Mouse (Mus musculus) hindbrain, embryonic 14.5 days (tissue): Measurements from ENCODE around the gene Gm4131. TPM values are rescaled to one million over a fixed set of nuclear protein-coding genes. Genes with fewer than 3 reads are reported as not detected.

Source experiments
- ATAC-seq: fragments of 200-750 bp; cut with Nextera tagmentation; 2 replicates; pipeline ENCODE4 v1.8.0; 2017; ENCODE audit warnings: moderate number of reproducible peaks, mild to moderate bottlenecking, moderate TSS enrichment, moderate library complexity; ENCODE audit not compliant: low FRiP score
- DNase-seq: peaks from one replicate; pipeline ENCODE4 v3.0.0-alpha.2; 2015; ENCODE audit warnings: low spot score
- H3K27ac ChIP-seq: fragments of 300-500 bp; sonication (generic); 2 replicates; pipeline ENCODE4 v1.5.1; 2014; ENCODE audit warnings: mild to moderate bottlenecking, moderate library complexity
- H3K27me3 ChIP-seq: fragments of 300-500 bp; sonication (generic); 2 replicates; pipeline ENCODE4 v1.6.1; 2014; ENCODE audit warnings: mild to moderate bottlenecking, low read length, mixed read lengths; ENCODE audit not compliant: control insufficient read depth, insufficient read depth
- H3K36me3 ChIP-seq: fragments of 300-500 bp; sonication (generic); replicated peaks from 2 replicates; pipeline ENCODE4 v1.6.1; 2014; ENCODE audit not compliant: control insufficient read depth, insufficient read depth
- H3K4me1 ChIP-seq: fragments of 300-500 bp; sonication (generic); replicated peaks from 2 replicates; pipeline ENCODE4 v1.6.1; 2014; ENCODE audit warnings: antibody characterized with exemption, low read length, mixed read lengths; ENCODE audit not compliant: control insufficient read depth, insufficient read depth
- H3K4me2 ChIP-seq: fragments of 300-500 bp; sonication (generic); replicated peaks from 2 replicates; pipeline ENCODE4 v1.6.1; 2014; ENCODE audit warnings: mild to moderate bottlenecking, moderate library complexity
- H3K4me3 ChIP-seq: fragments of 300-500 bp; sonication (generic); replicated peaks from 2 replicates; pipeline ENCODE4 v1.5.1; 2014; ENCODE audit warnings: mild to moderate bottlenecking, low read length
- H3K9ac ChIP-seq: fragments of 300-500 bp; sonication (generic); 2 replicates; pipeline ENCODE4 v1.6.1; 2014
- H3K9me3 ChIP-seq: fragments of 300-500 bp; sonication (generic); 2 replicates; pipeline ENCODE4 v1.6.1; 2016; ENCODE audit warnings: low read length; ENCODE audit not compliant: control insufficient read depth
- WGBS: fragments of 180-500 bp; shearing (Covaris S2); extraction: QIAGEN DNeasy Blood & Tissue Kit; methylation state at CpG from one replicate; pipeline ENCODE4 v1.1.7; 2014; 5-methylcytosine and 5-hydroxymethylcytosine counted together
- polyA plus RNA-seq: library from polyadenylated mRNA; unstranded; fragments of >200 nt; fragmentation: Nextera tagmentation; extraction: Ambion mirVana; gene quantifications from 2 replicates; pipeline ENCODE4 v1.2.1, GENCODE M21; 2014

Gene Gm4131
- polyA plus RNA-seq, 1 experiment from 2014 or later, result 0.17 TPM

DNA sequence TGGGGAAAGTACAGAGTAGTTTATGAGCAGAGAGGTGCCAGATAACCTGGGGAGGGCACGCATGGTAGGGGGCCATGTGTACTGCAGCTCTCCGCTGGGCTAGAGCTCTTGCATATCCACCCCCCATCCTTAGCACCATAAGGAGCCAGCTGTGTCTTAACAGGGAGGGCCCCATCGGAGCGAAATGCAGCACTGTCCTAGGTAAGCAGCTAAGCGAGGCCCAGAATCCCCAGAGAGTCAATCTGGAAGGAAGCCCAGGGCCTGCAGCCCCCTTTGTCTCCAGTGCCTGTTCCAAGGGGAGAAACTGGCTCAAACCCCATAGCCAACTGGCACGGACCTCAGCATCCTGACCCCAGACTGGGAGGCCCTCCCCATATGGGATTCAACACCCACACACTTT is 87.3 kb downstream of the Gm4131 start:
- Histone ChIP-seq H3K9me3 (no peaks in the 10 kb centered on the region), H3K4me3 (no peak overlapping the region), H3K27me3 (no peaks in the 10 kb centered on the region), H3K36me3 (no peaks in the 10 kb centered on the region), H3K9ac (no peak overlapping the region), H3K4me1 (no peaks in the 10 kb centered on the region), H3K27ac (no peak overlapping the region), H3K4me2 (no peak overlapping the region)
- 35% methylated on average over 6 of the region's 6 CpGs for WGBS
- peak; percentile 61 for DNase-seq
- ATAC-seq, result peak; percentile 53; the same call in 1 of the 2 replicates

DNA sequence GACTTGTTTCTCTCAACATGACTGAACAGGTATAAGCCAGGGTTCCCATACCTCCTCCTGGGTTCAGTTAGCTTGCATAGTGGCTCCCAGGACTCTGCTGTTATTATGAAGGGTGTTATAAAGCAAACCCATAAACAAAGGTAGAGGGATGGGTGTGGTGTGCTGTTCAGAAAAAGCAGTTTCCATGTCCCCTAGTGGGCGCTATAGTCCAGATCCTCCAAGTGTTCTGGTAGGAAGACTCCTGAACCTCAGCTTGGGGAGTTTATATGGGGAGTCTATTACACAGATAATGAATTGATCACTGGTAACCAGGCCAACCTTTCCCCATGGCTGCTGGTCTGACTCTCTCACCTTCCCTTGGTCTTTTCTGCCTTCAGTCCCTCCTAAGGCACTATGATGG is 92.2 kb downstream of the Gm4131 start:
- Histone ChIP-seq H3K27ac (no peak overlapping the region), H3K9ac (no peak overlapping the region), H3K9me3 (no peaks in the 10 kb centered on the region), H3K27me3 (no peaks in the 10 kb centered on the region), H3K36me3 (no peaks in the 10 kb centered on the region), H3K4me1 (no peaks in the 10 kb centered on the region), H3K4me3 (no peak overlapping the region), H3K4me2 (no peak overlapping the region)
- whole genome bisulfite sequencing, result 71% methylated on average over 1 of the region's 1 CpGs
- ATAC-seq (no peak), DNase-seq (no peak)

DNA sequence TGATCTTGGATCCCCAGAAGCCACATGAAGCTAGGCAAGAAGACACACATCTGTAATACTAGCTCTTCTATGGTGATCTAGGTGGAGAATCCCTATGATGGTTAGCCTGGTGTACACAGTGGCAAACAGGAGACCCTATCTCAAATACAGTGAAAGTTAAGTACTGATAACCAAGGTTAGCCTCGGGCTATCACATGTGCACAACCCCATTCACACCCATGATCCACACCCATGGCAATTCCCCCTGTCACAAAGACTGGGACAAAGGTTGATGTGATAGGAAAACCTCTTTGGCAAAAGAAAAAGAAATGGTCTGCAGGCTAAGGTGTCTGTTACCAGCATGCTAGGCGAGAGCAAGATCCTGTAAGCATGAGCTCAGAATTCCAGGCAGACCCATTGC is 94.7 kb downstream of the Gm4131 start:
- H3K9me3 ChIP-seq, result no peaks in the 10 kb centered on the region
- H3K27ac ChIP-seq, result no peak overlapping the region
- 88% methylated on average over 2 of the region's 2 CpGs for WGBS
- ATAC-seq (no peak), DNase-seq (no peak)
- H3K4me1 ChIP-seq, result no peaks in the 10 kb centered on the region
- H3K36me3 ChIP-seq, result no peaks in the 10 kb centered on the region
- H3K4me3 ChIP-seq, result no peak overlapping the region
- no peak overlapping the region for H3K4me2 ChIP-seq
- H3K27me3 ChIP-seq, result no peaks in the 10 kb centered on the region
- no peak overlapping the region for H3K9ac ChIP-seq

- DNase-seq (no peak), ATAC-seq (no peak)
- Histone ChIP-seq H3K4me1 (no peaks in the 10 kb centered on the region), H3K9me3 (no peaks in the 10 kb centered on the region), H3K27me3 (no peaks in the 10 kb centered on the region), H3K36me3 (no peaks in the 10 kb centered on the region), H3K9ac (no peak overlapping the region), H3K27ac (no peak overlapping the region), H3K4me3 (no peak overlapping the region), H3K4me2 (no peak overlapping the region)
- WGBS, result 86% methylated on average over 5 of the region's 5 CpGs
These were observed 98.0 kb downstream of the Gm4131 start for GRCm38 (mm10) chr14:62468753-62469125.

DNA sequence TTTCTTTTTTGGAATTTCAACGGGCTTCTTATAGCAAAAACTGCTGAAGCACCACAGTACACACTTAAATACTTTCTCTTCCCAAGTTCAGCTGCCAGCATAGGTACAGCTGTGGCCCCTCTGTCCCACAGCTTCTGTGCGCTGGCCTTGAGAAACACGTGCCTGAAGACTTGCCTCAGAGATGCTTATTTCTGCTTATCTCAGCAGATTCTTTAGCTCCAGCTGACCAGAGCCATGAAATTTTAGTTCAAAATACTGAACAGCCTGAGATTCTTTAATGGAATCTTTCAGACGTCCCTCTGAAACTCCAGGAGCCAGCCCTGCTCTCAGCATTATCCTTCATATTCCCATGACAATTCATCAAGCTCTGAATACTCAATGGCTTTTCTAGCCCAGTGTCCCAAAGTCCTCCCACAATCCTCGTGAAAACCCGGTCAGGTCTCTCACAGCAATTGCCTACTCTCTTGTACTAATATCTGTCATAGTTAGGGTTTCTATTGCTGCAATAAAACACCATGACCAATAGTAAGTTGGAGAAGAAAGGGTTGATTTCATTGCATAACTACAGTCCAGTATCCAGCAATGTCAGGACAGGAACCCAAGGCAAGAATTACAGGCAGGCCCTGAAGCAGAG is 98.5 kb downstream of the Gm4131 start:
- H3K27ac ChIP-seq, result no peak overlapping the region
- no peaks in the 10 kb centered on the region for H3K9me3 ChIP-seq
- DNase-seq (no peak), ATAC-seq (no peak)
- no peak overlapping the region for H3K9ac ChIP-seq
- H3K36me3 ChIP-seq, result no peaks in the 10 kb centered on the region
- no peaks in the 10 kb centered on the region for H3K4me1 ChIP-seq
- no peaks in the 10 kb centered on the region for H3K27me3 ChIP-seq
- no peak overlapping the region for H3K4me3 ChIP-seq
- WGBS, result 69% methylated on average over 6 of the region's 6 CpGs
- H3K4me2 ChIP-seq, result no peak overlapping the region

- Histone ChIP-seq H3K4me1 (no peaks in the 10 kb centered on the region), H3K4me2 (no peak overlapping the region), H3K4me3 (no peak overlapping the region), H3K27ac (no peak overlapping the region), H3K36me3 (no peaks in the 10 kb centered on the region), H3K27me3 (no peaks in the 10 kb centered on the region), H3K9me3 (no peaks in the 10 kb centered on the region), H3K9ac (no peak overlapping the region)
- no peak for DNase-seq
- WGBS, result 15% methylated on average over 9 of the region's 9 CpGs
- no peak for ATAC-seq
These were observed 101.8 kb downstream of the Gm4131 start for GRCm38 (mm10) chr14:62464966-62465365.

DNA sequence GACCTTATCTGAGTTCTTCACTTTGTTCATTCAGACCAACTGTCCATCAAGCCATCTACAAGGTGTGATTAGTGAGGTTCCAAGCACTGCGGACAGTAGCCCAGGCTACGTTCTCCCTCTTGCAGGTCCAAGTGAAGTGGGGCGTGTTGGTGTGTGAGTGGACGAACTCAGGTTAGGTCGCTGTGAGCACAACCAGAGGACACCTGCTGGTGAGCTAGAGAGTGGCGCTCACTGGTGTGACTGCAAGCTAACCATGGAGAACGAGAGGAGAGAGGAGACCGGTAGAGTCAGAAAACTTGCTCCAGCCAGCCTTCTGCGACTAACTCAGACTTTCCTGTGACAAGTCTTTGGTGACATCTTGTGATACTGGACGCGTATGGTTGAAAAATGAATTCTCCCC is 107.2 kb downstream of the Gm4131 start:
- H3K27ac ChIP-seq, result no peak overlapping the region
- no peaks in the 10 kb centered on the region for H3K36me3 ChIP-seq
- no peaks in the 10 kb centered on the region for H3K27me3 ChIP-seq
- no peaks in the 10 kb centered on the region for H3K9me3 ChIP-seq
- H3K4me1 ChIP-seq, result peaks cover 5% of the 10 kb centered on the region; the same call in 1 of the 2 replicates
- H3K9ac ChIP-seq, result no peak overlapping the region
- no peak for ATAC-seq
- H3K4me3 ChIP-seq, result no peak overlapping the region
- DNase-seq, result no peak
- no peak overlapping the region for H3K4me2 ChIP-seq
- 66% methylated on average over 11 of the region's 11 CpGs for WGBS

DNA sequence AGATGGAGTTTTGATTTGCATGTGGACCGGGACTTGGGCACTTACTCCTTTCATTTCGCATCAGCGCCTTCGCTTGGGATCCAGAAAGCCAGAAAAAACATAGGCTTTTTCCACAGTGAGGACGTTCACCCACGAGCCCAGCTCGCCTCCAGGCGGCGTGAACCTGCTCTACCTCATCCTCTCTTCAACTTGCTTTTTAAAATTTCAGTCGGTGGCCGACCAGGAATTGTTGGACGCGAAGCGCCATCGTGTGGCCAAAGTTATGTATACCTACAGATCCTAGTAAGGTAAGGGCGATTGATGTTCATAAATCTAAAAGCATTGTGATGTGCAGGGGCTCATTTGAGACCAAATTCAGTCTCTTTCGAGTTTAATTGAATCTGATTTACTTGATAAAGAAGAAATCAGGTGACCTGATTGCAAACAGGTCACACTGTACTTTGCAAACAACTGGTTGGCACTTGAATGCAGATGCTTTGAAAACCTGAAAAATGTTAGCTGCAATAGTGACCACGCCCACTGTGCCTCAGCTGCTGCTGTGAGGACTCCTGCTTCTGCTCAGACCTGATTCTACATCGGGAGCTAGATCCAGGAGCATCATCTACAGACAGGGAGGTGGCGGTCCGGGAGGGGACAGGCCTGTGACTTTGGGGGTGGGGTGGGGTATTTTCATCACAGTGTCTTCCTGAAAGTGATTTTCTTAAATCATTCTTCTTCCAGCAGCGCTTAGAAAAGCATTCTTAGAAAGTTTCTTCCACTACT is 109.1 kb downstream of the Gm4131 start:
- 18% methylated on average over 22 of the region's 22 CpGs for WGBS
- peak overlapping the region; percentile 30 for H3K4me2 ChIP-seq

DNA sequence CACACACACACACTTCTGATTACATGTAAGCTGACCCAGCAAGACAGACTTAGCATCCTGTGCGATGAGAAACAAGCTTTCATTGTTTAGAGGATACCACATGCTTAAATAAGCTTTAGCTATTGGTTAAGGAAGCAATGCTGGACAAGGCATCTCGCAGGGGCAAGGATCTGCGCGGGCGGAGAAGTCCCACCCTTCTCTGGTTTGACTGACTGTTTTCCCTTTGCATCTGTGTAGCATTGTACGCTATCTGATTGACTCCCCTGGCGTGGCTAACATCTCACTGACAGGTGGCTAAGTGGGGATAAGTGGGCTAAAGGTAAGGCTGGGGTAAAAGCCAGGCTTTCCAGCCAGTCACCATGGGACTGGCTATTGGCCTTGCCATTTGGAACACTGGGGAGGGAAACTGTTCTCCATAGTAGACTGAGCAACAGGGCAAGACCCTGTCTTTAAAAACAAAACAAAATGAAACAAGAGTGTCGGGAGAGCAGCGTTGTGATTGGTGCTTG is 110.4 kb downstream of the Gm4131 start, which contains the start of gene Gucy1b2:
Gene Gucy1b2, minus strand, starts transcription at position 51 of the 509 bp plus-strand sequence.
- no peak for ATAC-seq
- Histone ChIP-seq H3K4me2 (peak within 1 kb of the TSS; percentile 30), H3K36me3 (no peaks in the 10 kb centered on the region), H3K4me1 (peaks cover 10% of the 10 kb centered on the region; the same call in 1 of the 2 replicates), H3K9ac (peak within 1 kb of the TSS; percentile 17; the same call in 1 of the 2 replicates), H3K27ac (no peak within 1 kb of the TSS; the same call in 1 of the 2 replicates), H3K4me3 (no peak within 1 kb of the TSS), H3K27me3 (no peaks in the 10 kb centered on the region), H3K9me3 (no peaks in the 10 kb centered on the region)
- 75% methylated on average over 9 of the region's 9 CpGs for WGBS
- DNase-seq, result no peak

More for the DNA sequence above, 109.1 kb downstream of the Gm4131 start:
- Histone ChIP-seq H3K36me3 (no peaks in the 10 kb centered on the region), H3K4me1 (peaks cover 10% of the 10 kb centered on the region; the same call in 1 of the 2 replicates), H3K27ac (no peak overlapping the region), H3K27me3 (no peaks in the 10 kb centered on the region), H3K9ac (peak overlapping the region; percentile 17; the same call in 1 of the 2 replicates), H3K9me3 (no peaks in the 10 kb centered on the region), H3K4me3 (no peak overlapping the region)
- DNase-seq (peak; percentile 95), ATAC-seq (peak; percentile 69)
